Mouse (Mus musculus) heart, embryonic 14.5 days (tissue): ENCODE results near the gene Wfdc15a. TPM values are rescaled to one million over a fixed set of nuclear protein-coding genes. Genes with fewer than 3 reads are reported as not detected.

Experiments
- ATAC-seq: fragments of 200-750 bp; cut with Nextera tagmentation; 2 replicates; pipeline ENCODE4 v1.8.0; 2017; ENCODE audit warnings: low read depth, moderate TSS enrichment; ENCODE audit not compliant: insufficient number of reproducible peaks, insufficient read depth, low FRiP score
- H3K27ac ChIP-seq, 2 experiments: fragments of 200-500 bp in 1 of 2; fragments of 300-500 bp in 1 of 2; sonication (generic) in 1 of 2; replicated peaks in 1 of 2; 2 replicates each; pipeline ENCODE4 v1.5.1; 2012 to 2014; ENCODE audit warnings: low read depth in 2 of 2, low read length in 2 of 2, control low read depth in 1 of 2, mild to moderate bottlenecking in 1 of 2, mixed read lengths in 1 of 2; ENCODE audit not compliant: control insufficient read depth in 1 of 2, insufficient read depth in 1 of 2
- H3K27me3 ChIP-seq: fragments of 300-500 bp; sonication (generic); 2 replicates; pipeline ENCODE4 v1.6.1; 2014; ENCODE audit warnings: mild to moderate bottlenecking, low read length, control low read depth; ENCODE audit not compliant: control insufficient read depth, insufficient read depth
- H3K36me3 ChIP-seq: fragments of 300-500 bp; sonication (generic); 2 replicates; pipeline ENCODE4 v1.6.1; 2014; ENCODE audit warnings: mild to moderate bottlenecking, control low read depth, low read length, mixed read lengths; ENCODE audit not compliant: control insufficient read depth, insufficient read depth
- H3K4me1 ChIP-seq, 2 experiments: fragments of 200-500 bp in 1 of 2; fragments of 300-500 bp in 1 of 2; sonication (generic) in 1 of 2; 2 replicates each; pipeline ENCODE4 v1.6.1; 2012 to 2014; ENCODE audit warnings: low read length in 2 of 2, control low read depth in 1 of 2, mixed read lengths in 1 of 2; ENCODE audit not compliant: control insufficient read depth in 2 of 2, insufficient read depth in 2 of 2
- H3K4me2 ChIP-seq: fragments of 300-500 bp; sonication (generic); 2 replicates; pipeline ENCODE4 v1.6.1; 2014; ENCODE audit warnings: mild to moderate bottlenecking, low read length
- H3K4me3 ChIP-seq, 2 experiments: fragments of 200-500 bp in 1 of 2; fragments of 300-500 bp in 1 of 2; sonication (generic) in 1 of 2; 2 replicates each; pipeline ENCODE4 v1.5.1; 2012 to 2014; ENCODE audit warnings: low read length in 2 of 2, mild to moderate bottlenecking in 2 of 2, control low read depth in 1 of 2, low read depth in 1 of 2, moderate library complexity in 1 of 2; ENCODE audit not compliant: control insufficient read depth in 1 of 2, insufficient read depth in 1 of 2
- H3K9ac ChIP-seq: fragments of 300-500 bp; sonication (generic); 2 replicates; pipeline ENCODE4 v1.6.1; 2014; ENCODE audit warnings: mild to moderate bottlenecking, low read length
- H3K9me3 ChIP-seq: fragments of 300-500 bp; sonication (generic); 2 replicates; pipeline ENCODE4 v1.6.1; 2016; ENCODE audit warnings: low read length, control low read depth; ENCODE audit not compliant: control insufficient read depth
- WGBS: fragments of 180-500 bp; shearing (Covaris S2); extraction: QIAGEN DNeasy Blood & Tissue Kit; methylation state at CpG from one replicate; pipeline ENCODE4 v1.1.7; 2014; 5-methylcytosine and 5-hydroxymethylcytosine counted together
- polyA plus RNA-seq: library from polyadenylated mRNA; unstranded; fragments of >200 nt; fragmentation: Nextera tagmentation; extraction: Ambion mirVana; gene quantifications from 2 replicates; pipeline ENCODE4 v1.2.1, GENCODE M21; 2014

Gene Wfdc15a
- polyA plus RNA-seq, 1 experiment from 2014 or later, result not detected

- peaks cover 36% of the 10 kb centered on the region for H3K36me3 ChIP-seq
- H3K9ac ChIP-seq, result no peak overlapping the region; the same call in 1 of the 2 replicates
- no peaks in the 10 kb centered on the region for H3K27me3 ChIP-seq
- H3K27ac ChIP-seq, result peak overlapping the region; percentile 29 to 63
- H3K9me3 ChIP-seq, result no peaks in the 10 kb centered on the region
- no peak overlapping the region for H3K4me2 ChIP-seq
- no peak overlapping the region for H3K4me3 ChIP-seq
- 0 out of 2 replicates have a peak, but pooled peaks have one; percentile 48 for ATAC-seq
- peaks cover 12 to 13% of the 10 kb centered on the region in 2 experiments for H3K4me1 ChIP-seq
- WGBS, result 34% methylated on average over 14 of the region's 14 CpGs
These were observed 49.7 kb downstream of the Wfdc15a start for GRCm38 (mm10) chr2:164150086-164150760.

Other genes with a start within 250 kb of the Wfdc15a start
- gene Ywhab, start 205.2 kb downstream of the Wfdc15a start, polyA plus RNA-seq, result 211 and 212 TPM in 2 replicates
- gene Pabpc1l, start 174.7 kb downstream of the Wfdc15a start, polyA plus RNA-seq, result 0.81 and 1.2 TPM in 2 replicates
- gene Stk4, start 129.8 kb downstream of the Wfdc15a start, polyA plus RNA-seq, result 14.9 and 19.5 TPM in 2 replicates
- gene Tomm34, start 129.0 kb downstream of the Wfdc15a start, polyA plus RNA-seq, result 55.5 and 60.7 TPM in 2 replicates
- gene Kcns1, start 29.0 kb downstream of the Wfdc15a start, polyA plus RNA-seq, result 0.22 and 0.28 TPM in 2 replicates
- not detected in 2 replicates for gene Wfdc5, start 17.4 kb downstream of the Wfdc15a start, polyA plus RNA-seq
- not detected in 2 replicates for gene Wfdc12, start 9.5 kb downstream of the Wfdc15a start, polyA plus RNA-seq
- gene Wfdc15b, start 21.5 kb upstream of the Wfdc15a start, polyA plus RNA-seq, result not detected in 2 replicates
- gene Svs2, start 38.3 kb upstream of the Wfdc15a start, polyA plus RNA-seq, result not detected in 2 replicates
- not detected in 2 replicates for gene Svs3b, start 56.5 kb upstream of the Wfdc15a start, polyA plus RNA-seq
- not detected in 2 replicates for gene Svs4, start 78.3 kb upstream of the Wfdc15a start, polyA plus RNA-seq
- gene Svs3a, start 89.1 kb upstream of the Wfdc15a start, polyA plus RNA-seq, result not detected in 2 replicates
- gene Svs6, start 116.6 kb upstream of the Wfdc15a start, polyA plus RNA-seq, result not detected in 2 replicates
- not detected in 2 replicates for gene Svs5, start 132.6 kb upstream of the Wfdc15a start, polyA plus RNA-seq
- 0.63 and 1.3 TPM in 2 replicates for gene Slpi, start 189.0 kb upstream of the Wfdc15a start, polyA plus RNA-seq
- gene Rbpjl, start 203.0 kb upstream of the Wfdc15a start, polyA plus RNA-seq, result 0.05 and 0.08 TPM in 2 replicates
- 0.97 and 1.4 TPM in 2 replicates for gene Matn4, start 205.0 kb upstream of the Wfdc15a start, polyA plus RNA-seq
- gene Sdc4, start 243.8 kb upstream of the Wfdc15a start, polyA plus RNA-seq, result 33.5 and 40.1 TPM in 2 replicates